Mouse (Mus musculus) forebrain, postnatal 0 days (tissue): ENCODE measurements around the gene Smim12. TPM values are rescaled to one million over a fixed set of nuclear protein-coding genes. Genes with fewer than 3 reads are reported as not detected.

Experiments
- ATAC-seq: fragments of 200-750 bp; cut with Nextera tagmentation; 2 replicates; pipeline ENCODE4 v1.8.0; 2017; ENCODE audit warnings: mild to moderate bottlenecking, moderate library complexity
- DNase-seq: peaks from one replicate; pipeline ENCODE4 v3.0.0-alpha.2; 2015
- H3K27ac ChIP-seq: fragments of 300-500 bp; sonication (generic); 2 replicates; pipeline ENCODE4 v1.5.1; 2014; ENCODE audit warnings: low read depth, mild to moderate bottlenecking, antibody characterized with exemption, low read length, moderate library complexity, mixed read lengths
- H3K27me3 ChIP-seq: fragments of 300-500 bp; sonication (generic); 2 replicates; pipeline ENCODE4 v1.6.1; 2014; ENCODE audit warnings: mild to moderate bottlenecking, low read length, mixed read lengths; ENCODE audit not compliant: insufficient read depth
- H3K36me3 ChIP-seq: fragments of 300-500 bp; sonication (generic); 2 replicates; pipeline ENCODE4 v1.6.1; 2014; ENCODE audit warnings: mild to moderate bottlenecking, moderate library complexity; ENCODE audit not compliant: insufficient read depth
- H3K4me1 ChIP-seq: fragments of 300-500 bp; sonication (generic); 2 replicates; pipeline ENCODE4 v1.6.1; 2014; ENCODE audit warnings: antibody characterized with exemption; ENCODE audit not compliant: insufficient read depth
- H3K4me2 ChIP-seq: fragments of 300-500 bp; sonication (generic); 2 replicates; pipeline ENCODE4 v1.6.1; 2014; ENCODE audit warnings: low read depth, mild to moderate bottlenecking, moderate library complexity
- H3K4me3 ChIP-seq: fragments of 300-500 bp; sonication (generic); 2 replicates; pipeline ENCODE4 v1.5.1; 2014; ENCODE audit warnings: low read depth, low read length, mixed read lengths
- H3K9ac ChIP-seq: fragments of 300-500 bp; sonication (generic); 2 replicates; pipeline ENCODE4 v1.6.1; 2014; ENCODE audit warnings: mild to moderate bottlenecking
- H3K9me3 ChIP-seq: fragments of 300-500 bp; sonication (generic); 2 replicates; pipeline ENCODE4 v1.6.1; 2016; ENCODE audit warnings: low read length
- CTCF ChIP-seq: sonication (generic); IDR thresholded peaks from 2 replicates; pipeline ENCODE4 v1.5.1; 2016; ENCODE audit warnings: antibody characterized with exemption, control low read depth, low read depth
- WGBS: fragments of 180-500 bp; shearing (Covaris S2); extraction: QIAGEN DNeasy Blood & Tissue Kit; methylation state at CpG from one replicate; pipeline ENCODE4 v1.1.7; 2014; 5-methylcytosine and 5-hydroxymethylcytosine counted together
- polyA plus RNA-seq: library from polyadenylated mRNA; unstranded; fragments of >200 nt; fragmentation: Nextera tagmentation; extraction: Ambion mirVana; gene quantifications from 2 replicates; pipeline ENCODE4 v1.2.1, GENCODE M21; 2015
- total RNA-seq: library from RNA; depleted of rRNA; stranded (reverse); fragments of >200 nt; gene quantifications from 2 replicates; pipeline ENCODE4 v1.2.3, GENCODE M21; 2014

Gene Smim12
- total and polyA plus RNA-seq, 2 experiments from 2014 or later, result 30.2 to 61.4 TPM

DNA sequence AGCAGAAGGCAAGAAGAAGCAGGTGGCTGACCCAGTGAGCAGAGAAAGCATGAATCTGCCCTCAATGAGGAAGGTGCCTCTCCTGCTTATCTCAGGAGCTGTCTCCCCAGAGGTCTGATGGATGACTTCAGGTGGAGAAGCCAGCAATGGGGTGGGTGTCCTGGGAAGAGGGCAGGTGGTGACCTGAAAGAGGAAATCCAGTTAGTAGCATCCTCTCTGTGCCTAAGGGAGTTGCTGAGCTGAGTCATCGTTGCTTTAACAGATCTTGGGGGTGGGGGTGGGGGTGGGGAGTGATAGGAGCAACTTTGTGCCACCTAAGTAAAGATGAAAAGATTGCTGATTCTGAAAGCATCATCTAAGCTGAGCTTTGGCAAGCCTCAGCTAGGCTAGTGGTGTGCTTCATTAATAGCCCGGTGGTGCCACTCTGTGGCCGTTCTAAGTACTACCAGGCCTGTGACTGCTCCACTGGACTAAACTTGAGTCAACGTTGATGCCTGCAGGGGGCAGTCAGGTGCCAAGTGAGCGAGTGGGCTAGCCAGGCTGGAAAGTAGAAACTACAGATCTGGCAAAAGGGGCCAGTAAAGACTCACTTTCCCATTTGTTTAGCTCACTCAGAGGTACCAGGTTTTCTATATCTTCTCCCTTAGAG, 6.2 kb downstream of the Smim12 start:
- Histone ChIP-seq H3K9me3 (no peaks in the 10 kb centered on the region), H3K4me2 (no peak overlapping the region), H3K4me3 (no peak overlapping the region), H3K27ac (no peak overlapping the region), H3K4me1 (no peaks in the 10 kb centered on the region), H3K36me3 (peaks cover 15% of the 10 kb centered on the region), H3K9ac (no peak overlapping the region), H3K27me3 (no peaks in the 10 kb centered on the region)
- WGBS, result 5% methylated on average over 5 of the region's 5 CpGs
- peak; percentile 95 for TF ChIP-seq CTCF
- DNase-seq (peak; percentile 95), ATAC-seq (peak; percentile 98)

DNA sequence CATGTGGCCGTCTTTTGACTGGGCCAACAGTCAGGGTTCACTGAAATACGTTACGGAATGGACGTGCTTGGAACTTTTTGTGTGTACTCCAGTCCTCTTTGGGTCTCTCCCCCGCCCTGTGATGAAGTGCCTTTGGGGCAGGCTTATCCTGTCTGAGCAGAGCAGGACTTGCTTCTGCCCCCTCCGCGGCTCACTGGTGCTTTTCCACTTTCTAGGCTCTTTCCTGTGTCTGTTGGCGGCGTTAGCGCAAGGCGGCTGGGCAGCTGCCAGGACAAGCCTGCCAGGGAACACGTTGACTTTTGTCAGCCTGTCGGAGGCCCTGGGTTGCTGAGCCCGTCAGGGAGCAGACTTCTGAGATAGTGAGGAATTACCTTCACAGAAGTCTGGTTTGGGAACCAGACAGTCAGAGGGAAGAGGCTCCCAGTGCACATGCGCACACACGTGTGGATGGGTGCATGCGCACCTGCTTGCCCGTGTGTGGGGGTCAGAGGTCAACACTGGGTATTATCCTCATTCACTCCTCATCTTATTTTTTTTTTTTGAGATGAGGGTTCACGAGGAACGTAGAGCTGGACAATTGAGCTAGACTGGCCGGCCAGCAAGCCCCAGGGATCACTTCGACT, 8.5 kb downstream of the Smim12 start:
- no peak overlapping the region for H3K9ac ChIP-seq
- H3K4me1 ChIP-seq, result no peaks in the 10 kb centered on the region
- H3K27ac ChIP-seq, result no peak overlapping the region
- peaks cover 11% of the 10 kb centered on the region for H3K36me3 ChIP-seq
- no peak for ATAC-seq
- no peak overlapping the region for H3K4me3 ChIP-seq
- no peaks in the 10 kb centered on the region for H3K9me3 ChIP-seq
- 53% methylated on average over 22 of the region's 22 CpGs for WGBS
- no peak for TF ChIP-seq CTCF
- peak; percentile 22 for DNase-seq
- H3K27me3 ChIP-seq, result no peaks in the 10 kb centered on the region
- H3K4me2 ChIP-seq, result no peak overlapping the region

DNA sequence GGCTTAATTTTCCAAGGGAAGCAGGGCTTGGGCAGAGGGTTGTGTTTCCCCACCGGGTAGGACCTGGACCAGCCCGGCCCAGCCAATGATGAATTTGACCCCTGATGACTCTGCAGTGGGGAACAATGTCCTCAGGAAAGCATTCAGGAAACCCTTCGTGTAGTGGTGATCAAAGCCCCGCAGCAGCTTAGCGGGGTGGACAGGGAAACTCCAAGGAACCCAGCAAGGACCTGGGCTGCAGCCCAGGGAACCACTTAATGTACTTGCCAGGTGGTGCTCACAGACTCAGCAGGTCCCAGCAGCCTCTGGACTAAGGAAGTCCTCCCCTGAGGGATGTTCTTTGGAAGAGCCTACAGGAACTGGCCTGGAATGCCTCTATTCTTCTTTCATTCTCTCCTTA, 13.2 kb downstream of the Smim12 start:
- no peak overlapping the region for H3K27ac ChIP-seq
- no peak overlapping the region for H3K4me3 ChIP-seq
- WGBS, result 60% methylated on average over 5 of the region's 5 CpGs
- DNase-seq, result no peak
- no peak overlapping the region for H3K4me2 ChIP-seq
- no peak for ATAC-seq
- H3K27me3 ChIP-seq, result no peaks in the 10 kb centered on the region
- no peaks in the 10 kb centered on the region for H3K4me1 ChIP-seq
- TF ChIP-seq CTCF, result no peak
- H3K9ac ChIP-seq, result no peak overlapping the region
- H3K36me3 ChIP-seq, result no peaks in the 10 kb centered on the region
- no peaks in the 10 kb centered on the region for H3K9me3 ChIP-seq

DNA sequence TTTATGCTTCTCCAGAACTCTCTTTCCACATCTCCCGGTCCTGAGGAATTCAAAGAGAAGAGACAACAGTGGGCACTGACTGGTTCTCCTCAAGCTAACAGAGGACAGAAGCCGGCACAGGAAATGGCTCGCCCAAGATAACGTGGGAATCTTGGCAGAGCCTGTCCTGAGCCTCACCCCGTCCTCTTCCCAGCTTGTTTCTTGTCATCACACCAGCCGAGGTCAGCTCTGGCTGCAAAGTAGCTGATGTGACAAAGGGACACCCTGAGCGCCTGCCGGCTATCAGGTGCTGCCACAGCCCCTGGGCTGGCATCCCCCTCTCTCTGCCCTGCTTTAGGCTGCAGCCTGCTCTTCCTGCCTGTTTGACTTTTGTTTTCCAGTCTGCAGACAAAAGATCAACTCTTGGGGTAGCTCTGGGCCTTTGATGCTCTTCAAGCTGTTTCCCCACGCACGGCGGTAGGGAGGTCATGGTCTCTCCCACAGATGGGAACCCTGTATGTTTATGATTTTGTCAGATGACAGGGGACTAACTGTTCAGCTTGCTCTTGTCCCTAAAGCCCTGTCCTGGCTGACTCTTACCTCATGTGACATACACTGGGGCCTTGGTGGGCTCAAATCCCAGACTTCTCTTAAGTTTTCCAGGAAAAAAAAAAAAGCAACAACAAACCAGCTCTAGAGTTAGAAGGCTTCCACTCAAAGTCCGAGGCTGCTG, 14.8 kb downstream of the Smim12 start:
- Histone ChIP-seq H3K27ac (no peak overlapping the region), H3K4me2 (no peak overlapping the region), H3K27me3 (no peaks in the 10 kb centered on the region), H3K4me1 (no peaks in the 10 kb centered on the region), H3K9ac (no peak overlapping the region), H3K36me3 (no peaks in the 10 kb centered on the region), H3K9me3 (no peaks in the 10 kb centered on the region), H3K4me3 (no peak overlapping the region)
- no peak for DNase-seq
- ATAC-seq, result no peak
- TF ChIP-seq CTCF, result no peak
- WGBS, result 66% methylated on average over 12 of the region's 12 CpGs

DNA sequence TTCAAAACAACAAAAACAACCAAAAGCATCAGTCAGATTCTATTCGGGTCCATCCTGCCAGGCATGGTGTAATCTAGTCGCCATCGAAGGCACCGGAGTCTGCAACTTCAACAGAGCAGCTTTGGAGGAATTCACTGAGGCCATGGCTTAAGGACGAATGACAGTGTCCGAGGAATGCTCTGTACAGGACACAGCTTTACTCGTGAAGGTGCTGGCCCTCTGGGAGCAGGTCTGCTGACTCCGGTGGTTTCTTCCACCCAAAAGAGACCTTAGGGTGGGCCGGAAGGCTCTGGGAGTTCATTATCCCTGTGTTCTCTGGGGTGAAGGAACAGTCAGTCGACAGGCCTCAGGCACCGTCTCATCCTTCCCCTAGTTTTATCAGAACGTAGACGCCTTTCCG, 18.0 kb downstream of the Smim12 start:
- Histone ChIP-seq H3K9me3 (no peaks in the 10 kb centered on the region), H3K36me3 (no peaks in the 10 kb centered on the region), H3K27me3 (no peaks in the 10 kb centered on the region), H3K27ac (no peak overlapping the region), H3K4me1 (no peaks in the 10 kb centered on the region), H3K4me2 (no peak overlapping the region), H3K4me3 (no peak overlapping the region), H3K9ac (no peak overlapping the region)
- TF ChIP-seq CTCF, result no peak
- DNase-seq, result no peak
- WGBS, result 90% methylated on average over 14 of the region's 14 CpGs
- no peak for ATAC-seq

DNA sequence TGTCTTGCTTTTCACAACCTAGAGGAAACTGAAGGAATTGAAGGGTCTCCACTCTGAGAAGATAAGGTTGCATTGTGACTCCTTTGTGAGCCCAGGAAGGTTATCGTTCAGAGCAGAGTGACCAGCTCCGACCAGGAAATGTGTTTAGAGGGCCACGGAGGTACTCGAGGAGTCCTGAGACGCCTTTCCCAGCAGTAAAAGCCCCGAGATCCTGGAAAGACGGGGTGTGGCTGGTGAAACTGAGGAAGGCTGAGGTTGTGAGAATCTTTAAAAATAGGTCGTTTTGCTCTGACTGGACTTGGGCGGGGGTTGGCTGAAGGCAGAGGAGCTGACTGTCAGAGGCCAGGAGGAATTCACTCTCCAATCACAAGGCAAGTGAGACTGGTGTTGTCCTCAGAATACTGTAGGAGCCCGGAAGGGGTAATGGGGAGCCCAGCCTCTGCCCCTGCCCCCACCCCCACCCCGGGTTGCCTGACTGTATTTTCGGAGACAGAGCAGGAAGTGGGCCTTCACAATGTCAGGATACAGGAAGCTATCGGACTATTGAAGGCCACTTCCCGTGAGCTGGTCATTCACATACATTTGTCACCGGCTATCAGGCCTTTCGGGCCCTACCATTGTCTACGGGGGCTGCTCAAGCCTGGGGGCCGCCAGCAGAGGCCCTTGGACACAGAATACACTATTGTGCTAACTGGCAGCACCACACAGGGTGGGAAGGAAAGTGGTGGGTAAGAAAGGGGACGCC, 20.0 kb downstream of the Smim12 start:
- H3K36me3 ChIP-seq, result no peaks in the 10 kb centered on the region
- no peak overlapping the region for H3K9ac ChIP-seq
- H3K4me1 ChIP-seq, result no peaks in the 10 kb centered on the region
- H3K27me3 ChIP-seq, result no peaks in the 10 kb centered on the region
- no peak overlapping the region for H3K4me2 ChIP-seq
- no peak for TF ChIP-seq CTCF
- 68% methylated on average over 19 of the region's 19 CpGs for WGBS
- no peaks in the 10 kb centered on the region for H3K9me3 ChIP-seq
- H3K4me3 ChIP-seq, result no peak overlapping the region
- no peak overlapping the region for H3K27ac ChIP-seq
- DNase-seq, result no peak
- no peak for ATAC-seq
